Mouse (Mus musculus) lung, embryonic 14.5 days (tissue): ENCODE results near the gene Lat. TPM values are rescaled to one million over a fixed set of nuclear protein-coding genes. Genes with fewer than 3 reads are reported as not detected.
A peak's percentile ranks its signal among the peaks of the same experiment; 100 is the strongest.

Experiments
- ATAC-seq: fragments of 200-750 bp; cut with Nextera tagmentation; 2 replicates; pipeline ENCODE4 v1.8.0; 2017; ENCODE audit warnings: mild to moderate bottlenecking, moderate TSS enrichment, moderate library complexity; ENCODE audit not compliant: insufficient read depth
- DNase-seq: peaks from one replicate; pipeline ENCODE4 v3.0.0-alpha.2; 2015
- H3K27ac ChIP-seq: fragments of 300-500 bp; sonication (generic); 2 replicates; pipeline ENCODE4 v1.5.1; 2014; ENCODE audit warnings: low read depth, mild to moderate bottlenecking, moderate library complexity
- H3K27me3 ChIP-seq: fragments of 300-500 bp; sonication (generic); 2 replicates; pipeline ENCODE4 v1.6.1; 2014; ENCODE audit warnings: low read length, control low read depth; ENCODE audit not compliant: insufficient read depth
- H3K36me3 ChIP-seq: fragments of 300-500 bp; sonication (generic); 2 replicates; pipeline ENCODE4 v1.6.1; 2014; ENCODE audit warnings: control low read depth; ENCODE audit not compliant: insufficient read depth
- H3K4me1 ChIP-seq: fragments of 300-500 bp; sonication (generic); 2 replicates; pipeline ENCODE4 v1.6.1; 2014; ENCODE audit warnings: antibody characterized with exemption, control low read depth; ENCODE audit not compliant: insufficient read depth
- H3K4me2 ChIP-seq: fragments of 300-500 bp; sonication (generic); 2 replicates; pipeline ENCODE4 v1.6.1; 2014; ENCODE audit warnings: mild to moderate bottlenecking
- H3K4me3 ChIP-seq: fragments of 300-500 bp; sonication (generic); 2 replicates; pipeline ENCODE4 v1.5.1; 2014; ENCODE audit warnings: low read depth, low read length
- H3K9ac ChIP-seq: fragments of 300-500 bp; sonication (generic); 2 replicates; pipeline ENCODE4 v1.6.1; 2014
- H3K9me3 ChIP-seq: fragments of 300-500 bp; sonication (generic); 2 replicates; pipeline ENCODE4 v1.6.1; 2016; ENCODE audit warnings: low read depth, low read length, control low read depth
- CTCF ChIP-seq: IDR thresholded peaks from 2 replicates; pipeline ENCODE4 v1.5.1; 2016; ENCODE audit warnings: antibody characterized with exemption, low read depth
- WGBS: fragments of 180-500 bp; shearing (Covaris S2); extraction: QIAGEN DNeasy Blood & Tissue Kit; methylation state at CpG from one replicate; pipeline ENCODE4 v1.1.7; 2014; 5-methylcytosine and 5-hydroxymethylcytosine counted together
- polyA plus RNA-seq: library from polyadenylated mRNA; unstranded; fragments of >200 nt; fragmentation: Nextera tagmentation; extraction: Ambion mirVana; gene quantifications from 2 replicates; pipeline ENCODE4 v1.2.1, GENCODE M21; 2014

The Lat gene
- polyA plus RNA-seq, 1 experiment from 2014 or later = 1.7 TPM

GRCm38 (mm10) chr7:126347098-126347497, 22.3 kb downstream of the Lat start:
- ATAC-seq (no peak), DNase-seq (no peak)
- Histone ChIP-seq H3K27me3 (no peaks in the 10 kb centered on the region), H3K4me1 (no peaks in the 10 kb centered on the region), H3K27ac (no peak overlapping the region), H3K4me3 (no peak overlapping the region), H3K4me2 (no peak overlapping the region), H3K9me3 (no peaks in the 10 kb centered on the region), H3K36me3 (no peaks in the 10 kb centered on the region), H3K9ac (no peak overlapping the region)
- WGBS = 54% methylated on average over 1 of the region's 1 CpGs
- no peak for TF ChIP-seq CTCF

- Histone ChIP-seq H3K4me2 (no peak overlapping the region), H3K4me3 (no peak overlapping the region), H3K9ac (no peak overlapping the region), H3K4me1 (no peaks in the 10 kb centered on the region), H3K27ac (no peak overlapping the region), H3K27me3 (no peaks in the 10 kb centered on the region), H3K36me3 (no peaks in the 10 kb centered on the region), H3K9me3 (no peaks in the 10 kb centered on the region)
- ATAC-seq = no peak
- TF ChIP-seq CTCF = no peak
- no peak for DNase-seq
- 41% methylated on average over 3 of the region's 3 CpGs for WGBS
Observed at GRCm38 (mm10) chr7:126345969-126346368, 23.4 kb downstream of the Lat start.

GRCm38 (mm10) chr7:126345557-126345956, 23.8 kb downstream of the Lat start:
- H3K27me3 ChIP-seq = no peaks in the 10 kb centered on the region

GRCm38 (mm10) chr7:126340896-126341295, 28.5 kb downstream of the Lat start:
- H3K27ac ChIP-seq = no peak overlapping the region
- TF ChIP-seq CTCF = no peak
- H3K4me1 ChIP-seq = no peaks in the 10 kb centered on the region
- ATAC-seq = no peak
- no peak overlapping the region for H3K4me3 ChIP-seq
- no peaks in the 10 kb centered on the region for H3K27me3 ChIP-seq
- H3K36me3 ChIP-seq = no peaks in the 10 kb centered on the region
- 37% methylated on average over 6 of the region's 6 CpGs for WGBS
- no peak for DNase-seq
- no peak overlapping the region for H3K4me2 ChIP-seq
- H3K9me3 ChIP-seq = no peaks in the 10 kb centered on the region
- H3K9ac ChIP-seq = no peak overlapping the region

More at GRCm38 (mm10) chr7:126345557-126345956, 23.8 kb downstream of the Lat start:
- H3K9ac ChIP-seq = no peak overlapping the region
- DNase-seq (peak; percentile 46), ATAC-seq (no peak)
- no peaks in the 10 kb centered on the region for H3K36me3 ChIP-seq
- no peak for TF ChIP-seq CTCF
- 52% methylated on average over 3 of the region's 3 CpGs for WGBS
- H3K4me1 ChIP-seq = no peaks in the 10 kb centered on the region
- H3K9me3 ChIP-seq = no peaks in the 10 kb centered on the region
- no peak overlapping the region for H3K27ac ChIP-seq
- H3K4me3 ChIP-seq = no peak overlapping the region
- no peak overlapping the region for H3K4me2 ChIP-seq

DNA sequence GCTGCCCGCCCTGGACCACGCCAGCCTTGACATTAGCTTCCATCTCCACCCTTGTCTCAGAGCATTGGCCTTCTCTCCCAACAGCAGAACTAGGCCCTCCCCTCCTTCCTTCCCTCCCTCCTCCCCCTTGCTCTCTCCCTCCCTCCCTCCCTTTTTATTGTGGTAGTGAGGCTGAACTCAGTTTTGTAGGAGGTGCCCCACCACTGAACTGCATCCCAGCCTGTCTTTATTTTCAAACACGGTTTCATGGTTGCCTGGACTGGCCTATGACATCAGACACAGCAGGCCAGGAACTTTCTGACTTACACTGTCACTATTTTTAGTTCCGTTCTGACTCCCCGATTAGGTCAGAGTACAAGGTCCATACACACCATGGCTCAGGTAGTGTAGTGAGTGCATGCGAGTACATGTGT, 29.2 kb downstream of the Lat start:
- no peak for TF ChIP-seq CTCF
- WGBS = 65% methylated on average over 6 of the region's 6 CpGs
- H3K27me3 ChIP-seq = no peaks in the 10 kb centered on the region
- no peaks in the 10 kb centered on the region for H3K4me1 ChIP-seq
- H3K36me3 ChIP-seq = no peaks in the 10 kb centered on the region
- H3K9me3 ChIP-seq = no peaks in the 10 kb centered on the region
- no peak overlapping the region for H3K4me2 ChIP-seq
- no peak overlapping the region for H3K9ac ChIP-seq
- ATAC-seq (no peak), DNase-seq (no peak)
- H3K4me3 ChIP-seq = no peak overlapping the region
- no peak overlapping the region for H3K27ac ChIP-seq

GRCm38 (mm10) chr7:126339521-126339971, 29.8 kb downstream of the Lat start:
- WGBS = 69% methylated on average over 8 of the region's 8 CpGs
- Histone ChIP-seq H3K4me2 (no peak overlapping the region), H3K9me3 (no peaks in the 10 kb centered on the region), H3K27ac (no peak overlapping the region), H3K36me3 (no peaks in the 10 kb centered on the region), H3K4me1 (no peaks in the 10 kb centered on the region), H3K4me3 (no peak overlapping the region), H3K9ac (no peak overlapping the region), H3K27me3 (no peaks in the 10 kb centered on the region)
- no peak for DNase-seq
- ATAC-seq = no peak
- no peak for TF ChIP-seq CTCF

DNA sequence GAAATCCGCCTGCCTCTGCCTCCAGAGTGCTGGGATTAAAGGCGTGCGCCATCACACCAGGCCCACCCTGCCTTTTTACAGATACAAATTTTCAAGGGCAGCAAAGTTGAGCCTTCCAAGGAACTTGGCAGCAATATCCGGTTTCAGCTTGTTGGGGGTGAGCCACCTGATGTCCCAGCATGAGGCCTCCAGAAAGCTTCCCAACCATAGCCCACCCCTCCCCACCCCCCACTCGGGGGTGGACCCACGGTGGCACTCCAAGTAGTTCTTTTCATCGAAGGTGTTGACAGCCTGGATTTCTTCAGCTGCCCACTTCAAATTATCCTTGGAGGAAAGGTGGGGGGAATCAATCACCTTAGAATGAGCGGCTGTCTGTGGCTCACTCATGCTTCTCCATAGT, 30.5 kb downstream of the Lat start:
- H3K9me3 ChIP-seq = no peaks in the 10 kb centered on the region
- no peak for DNase-seq
- H3K36me3 ChIP-seq = no peaks in the 10 kb centered on the region
- H3K27ac ChIP-seq = no peak overlapping the region
- H3K4me3 ChIP-seq = no peak overlapping the region
- H3K4me2 ChIP-seq = no peak overlapping the region
- no peak overlapping the region for H3K9ac ChIP-seq
- no peaks in the 10 kb centered on the region for H3K27me3 ChIP-seq
- no peaks in the 10 kb centered on the region for H3K4me1 ChIP-seq
- TF ChIP-seq CTCF = no peak
- ATAC-seq = no peak
- WGBS = 69% methylated on average over 8 of the region's 8 CpGs

DNA sequence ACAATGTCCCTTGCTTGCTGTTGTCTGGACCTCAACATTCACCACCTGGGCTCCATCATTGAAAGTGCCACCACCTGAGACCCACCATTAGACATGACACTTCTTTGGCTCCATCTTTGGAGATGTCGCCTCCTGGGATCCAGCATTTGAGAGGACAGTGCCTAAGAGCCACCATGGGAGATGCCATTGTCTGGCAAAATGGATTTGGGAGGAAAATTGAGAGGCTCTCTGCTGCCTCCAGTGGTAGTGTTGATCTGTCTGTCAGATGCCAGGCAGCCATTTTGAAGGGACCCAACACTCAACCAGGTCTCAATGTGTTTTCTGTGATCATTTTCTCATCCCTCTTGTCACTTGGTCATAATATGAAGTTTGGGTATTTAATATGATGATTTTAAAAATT, 33.8 kb downstream of the Lat start:
- peak; percentile 38 for TF ChIP-seq CTCF
- no peak for ATAC-seq
- Histone ChIP-seq H3K27me3 (no peaks in the 10 kb centered on the region), H3K4me3 (no peak overlapping the region), H3K4me2 (no peak overlapping the region), H3K9me3 (no peaks in the 10 kb centered on the region), H3K9ac (no peak overlapping the region), H3K27ac (no peak overlapping the region), H3K36me3 (no peaks in the 10 kb centered on the region), H3K4me1 (no peaks in the 10 kb centered on the region)
- no peak for DNase-seq
- 90% methylated on average over 1 of the region's 1 CpGs for WGBS
